Mouse (Mus musculus): Measurements from ENCODE around the gene Izumo4. TPM values are rescaled to one million over a fixed set of nuclear protein-coding genes. Genes with fewer than 3 reads are reported as not detected.

Gene Izumo4
- total and polyA plus RNA-seq, 3 experiments, result 2.7 to 9.6 (median 5.9) TPM

DNA sequence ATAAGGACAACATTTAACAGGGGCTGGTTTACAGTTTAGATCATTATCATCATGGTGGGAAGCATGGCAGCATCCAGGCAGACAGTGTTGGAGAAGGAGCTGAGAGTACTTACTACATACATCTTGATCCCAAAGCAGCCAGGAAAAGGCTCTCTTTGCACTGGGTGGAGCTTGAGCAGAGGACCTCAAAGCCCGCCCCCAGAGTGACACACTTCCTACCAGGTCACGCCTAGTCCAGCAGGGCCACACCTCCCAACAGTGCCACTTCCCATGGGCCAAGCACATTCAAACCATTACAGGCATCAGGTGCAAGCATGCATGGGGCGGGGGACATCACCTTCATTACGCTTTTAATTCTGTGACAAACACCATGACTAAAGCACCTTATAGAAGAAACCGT lies 42.3 kb downstream of the Izumo4 start:
- H3K9ac ChIP-seq (ENCODE audit: insufficient read depth, low read depth), result 0 out of 2 replicates have a peak overlapping the region, but pooled peaks have one; percentile 42
- peak overlapping the region; percentile 63 for H3K4me2 ChIP-seq (ENCODE audit: insufficient read depth, low read depth, poor library complexity, severe bottlenecking)
- no peak overlapping the region for H3K27ac ChIP-seq (ENCODE audit: insufficient read depth, low read depth)
- in situ Hi-C loops (cut with MboI; ENCODE audit: low pct_ligation_motif_present, low pct_unique_long_range_greater_than_20kb, low sequenced_read_pairs) (no loop called here), dilution Hi-C loops (cut with MboI; ENCODE audit: extremely low pct_ligation_motif_present, extremely low pct_unique_long_range_greater_than_20kb, low sequenced_read_pairs) (no loop called here)
- H3K4me1 ChIP-seq (ENCODE audit: control insufficient read depth in 1 of 2, insufficient read depth in 2 of 2), result peaks cover 8 to 35% of the 10 kb centered on the region in 2 experiments; a peak in 3 of 4 replicates
- peak; percentile 78 for DNase-seq (ENCODE audit: extremely low read depth)
- H3K4me3 ChIP-seq (replicated peaks in 1 of 3; ENCODE audit: low read depth in 2 of 3, low read length in 2 of 3, poor library complexity in 1 of 3), result no peak overlapping the region
- no peaks in the 10 kb centered on the region for H3K9me3 ChIP-seq (replicated peaks; ENCODE audit: low read length)
- peaks cover 0 to 5% of the 10 kb centered on the region in 2 experiments for H3K36me3 ChIP-seq (replicated peaks in 1 of 2; ENCODE audit: control insufficient read depth in 1 of 2, insufficient read depth in 1 of 2, low read length in 1 of 2)
- TF ChIP-seq MXI1 (IDR thresholded peaks at IDR 0.05; ENCODE audit: low read depth, low read length) (peak; percentile 52; the same call in 1 of the 2 replicates), ELF1 (IDR thresholded peaks at IDR 0.05; ENCODE audit: low read depth, low read length) (peak; percentile 52; the same call in 1 of the 2 replicates), ZMIZ1 (IDR thresholded peaks at IDR 0.05; ENCODE audit: low read depth, low read length) (0 out of 2 replicates have a peak, but pooled peaks have one; percentile 30), CTCF (conservative IDR thresholded peaks at IDR 0.05 in 1 of 2, IDR thresholded peaks at IDR 0.05 in 1 of 2; ENCODE audit: low read depth in 2 of 2, low read length in 2 of 2) (no peak), ZNF384 (IDR thresholded peaks at IDR 0.05; ENCODE audit: low read depth, low read length) (no peak), POLR2A (IDR thresholded peaks at IDR 0.05; ENCODE audit: low read depth, low read length) (peak; percentile 55)
- H3K79me2 ChIP-seq (replicated peaks; ENCODE audit: control insufficient read depth, extremely low read depth, insufficient read depth, poor library complexity, severe bottlenecking), result peaks cover 26% of the 10 kb centered on the region
- no peaks in the 10 kb centered on the region for H3K27me3 ChIP-seq (replicated peaks)

DNA sequence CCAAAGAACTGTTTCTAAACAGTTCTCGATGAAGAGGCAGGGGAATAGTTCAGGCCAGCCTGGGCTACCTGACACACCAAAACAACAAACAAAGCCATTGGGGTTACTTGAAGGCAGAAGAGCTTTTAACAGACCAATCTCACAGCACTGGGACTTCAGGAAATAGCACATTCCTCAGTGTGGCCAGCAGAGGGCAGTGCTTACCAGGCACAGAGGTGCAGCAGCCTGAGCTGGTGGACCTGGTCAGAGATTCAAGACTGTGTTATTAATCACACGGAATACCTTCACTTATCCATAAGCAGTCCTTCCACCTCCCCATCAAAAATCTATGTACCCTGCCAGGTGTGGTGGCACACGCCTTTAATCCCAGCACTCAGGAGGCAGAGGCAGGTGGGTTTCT lies 45.4 kb downstream of the Izumo4 start:
- dilution Hi-C loops (cut with MboI; ENCODE audit: extremely low pct_ligation_motif_present, extremely low pct_unique_long_range_greater_than_20kb, low sequenced_read_pairs) (no loop called here), in situ Hi-C loops (cut with MboI; ENCODE audit: low pct_ligation_motif_present, low pct_unique_long_range_greater_than_20kb, low sequenced_read_pairs) (loop anchor here (5.0 kb wide), 2 partner anchors 130 to 250 kb away; no protein-coding TSS in a partner anchor)
- no peak overlapping the region for H3K4me3 ChIP-seq (replicated peaks in 1 of 3; ENCODE audit: low read depth in 2 of 3, low read length in 2 of 3, poor library complexity in 1 of 3)
- H3K9ac ChIP-seq (ENCODE audit: insufficient read depth, low read depth), result no peak overlapping the region
- H3K36me3 ChIP-seq (replicated peaks in 1 of 2; ENCODE audit: control insufficient read depth in 1 of 2, insufficient read depth in 1 of 2, low read length in 1 of 2), result no peaks in the 10 kb centered on the region
- no peak overlapping the region for H3K4me2 ChIP-seq (ENCODE audit: insufficient read depth, low read depth, poor library complexity, severe bottlenecking)
- peaks cover 7 to 30% of the 10 kb centered on the region in 2 experiments; a peak in 2 of 4 replicates for H3K4me1 ChIP-seq (ENCODE audit: control insufficient read depth in 1 of 2, insufficient read depth in 2 of 2)
- no peaks in the 10 kb centered on the region for H3K9me3 ChIP-seq (replicated peaks; ENCODE audit: low read length)
- H3K79me2 ChIP-seq (replicated peaks; ENCODE audit: control insufficient read depth, extremely low read depth, insufficient read depth, poor library complexity, severe bottlenecking), result no peaks in the 10 kb centered on the region
- peak; percentile 72 for DNase-seq (ENCODE audit: extremely low read depth)
- no peak overlapping the region for H3K27ac ChIP-seq (ENCODE audit: insufficient read depth, low read depth)
- H3K27me3 ChIP-seq (replicated peaks), result no peaks in the 10 kb centered on the region
- peak; percentile 79 for TF ChIP-seq SMC3 (IDR thresholded peaks at IDR 0.05; ENCODE audit: low read depth, low read length)
- no peak for TF ChIP-seq TCF12 (IDR thresholded peaks at IDR 0.05; ENCODE audit: low read depth, low read length)
- no peak for TF ChIP-seq ETS1 (conservative IDR thresholded peaks at IDR 0.05; ENCODE audit: low read depth, low read length)
- TF ChIP-seq CTCF (conservative IDR thresholded peaks at IDR 0.05 in 1 of 2, IDR thresholded peaks at IDR 0.05 in 1 of 2; ENCODE audit: low read depth in 2 of 2, low read length in 2 of 2), result peak; percentile 87 to 96
- TF ChIP-seq ELF1 (IDR thresholded peaks at IDR 0.05; ENCODE audit: low read depth, low read length), result 0 out of 2 replicates have a peak, but pooled peaks have one; percentile 35
- TF ChIP-seq USF2 (conservative IDR thresholded peaks at IDR 0.05; ENCODE audit: low read depth, low read length), result no peak
- TF ChIP-seq MEF2A (IDR thresholded peaks at IDR 0.05; ENCODE audit: borderline replicate concordance, low read depth, low read length), result 0 out of 2 replicates have a peak, but pooled peaks have one; percentile 58
- TF ChIP-seq JUN (IDR thresholded peaks at IDR 0.05; ENCODE audit: insufficient read depth, low read depth, low read length), result no peak
- peak; percentile 51; the same call in 1 of the 2 replicates for TF ChIP-seq NELFE (IDR thresholded peaks at IDR 0.05; ENCODE audit: low read depth, low read length)
- TF ChIP-seq SIN3A (IDR thresholded peaks at IDR 0.05; ENCODE audit: low read length), result 0 out of 2 replicates have a peak, but pooled peaks have one; percentile 37
- peak; percentile 48; the same call in 1 of the 2 replicates for TF ChIP-seq MYC (IDR thresholded peaks at IDR 0.05; ENCODE audit: low read depth, low read length)
- peak; percentile 39 for TF ChIP-seq ZC3H11A (IDR thresholded peaks at IDR 0.05; ENCODE audit: low read depth, low read length)
- TF ChIP-seq RAD21 (IDR thresholded peaks at IDR 0.05; ENCODE audit: low read depth, low read length), result peak; percentile 94

Measured in CH12.LX (cell line).